Mouse (Mus musculus): ENCODE data around the gene Ttc7b. TPM values are rescaled to one million over a fixed set of nuclear protein-coding genes. Genes with fewer than 3 reads are reported as not detected.

Gene Ttc7b
- total RNA-seq, 2 experiments from 2014 or later, result 173 to 184 TPM

GRCm38 (mm10) chr12:100337351-100338018 is 183.1 kb downstream of the Ttc7b start:
- Histone ChIP-seq H3K27ac (peak overlapping the region; percentile 81), H3K4me3 (no peak overlapping the region)
- DNase-seq (ENCODE audit: low spot score in 2 of 2), result no peak
- peak; percentile 52 for TF ChIP-seq CTCF (conservative IDR thresholded peaks at IDR 0.05)

GRCm38 (mm10) chr12:100336241-100336640 is 184.4 kb downstream of the Ttc7b start:
- no peak for DNase-seq (ENCODE audit: low spot score in 2 of 2)
- Histone ChIP-seq H3K4me3 (no peak overlapping the region), H3K27ac (peak overlapping the region; percentile 81)
- no peak for TF ChIP-seq CTCF (conservative IDR thresholded peaks at IDR 0.05)

- Histone ChIP-seq H3K27ac (no peak overlapping the region), H3K4me3 (no peak overlapping the region)
- no peak for TF ChIP-seq CTCF (conservative IDR thresholded peaks at IDR 0.05)
- DNase-seq (ENCODE audit: low spot score in 2 of 2), result no peak
Observed at GRCm38 (mm10) chr12:100331806-100332205, 188.8 kb downstream of the Ttc7b start.

- H3K27ac ChIP-seq, result peak overlapping the region; percentile 76
- no peak overlapping the region for H3K4me3 ChIP-seq
- no peak for TF ChIP-seq CTCF (conservative IDR thresholded peaks at IDR 0.05)
- no peak for DNase-seq (ENCODE audit: low spot score in 2 of 2)
Observed at GRCm38 (mm10) chr12:100330234-100330633, 190.4 kb downstream of the Ttc7b start.

GRCm38 (mm10) chr12:100328998-100329397 is 191.6 kb downstream of the Ttc7b start:
- no peak overlapping the region for H3K4me3 ChIP-seq
- TF ChIP-seq CTCF (conservative IDR thresholded peaks at IDR 0.05), result no peak
- peak overlapping the region; percentile 82 for H3K27ac ChIP-seq
- no peak for DNase-seq (ENCODE audit: low spot score in 2 of 2)

- no peak for DNase-seq (ENCODE audit: low spot score in 2 of 2)
- TF ChIP-seq CTCF (conservative IDR thresholded peaks at IDR 0.05), result peak; percentile 29; the same call in 1 of the 2 replicates
- H3K4me3 ChIP-seq, result no peak overlapping the region
- H3K27ac ChIP-seq, result peak overlapping the region; percentile 82
Observed at GRCm38 (mm10) chr12:100328557-100328956, 192.1 kb downstream of the Ttc7b start.

- peak overlapping the region; percentile 8; the same call in 1 of the 2 replicates for H3K27ac ChIP-seq
- TF ChIP-seq CTCF (conservative IDR thresholded peaks at IDR 0.05), result no peak
- H3K4me3 ChIP-seq, result no peak overlapping the region
- DNase-seq (ENCODE audit: low spot score in 2 of 2), result no peak
Observed at GRCm38 (mm10) chr12:100326732-100327131, 193.9 kb downstream of the Ttc7b start.

- no peak for TF ChIP-seq CTCF (conservative IDR thresholded peaks at IDR 0.05)
- H3K4me3 ChIP-seq, result no peak overlapping the region
- 0 out of 2 replicates have a peak overlapping the region, but pooled peaks have one; percentile 8 for H3K27ac ChIP-seq
- DNase-seq (ENCODE audit: low spot score in 2 of 2), result no peak
Observed at GRCm38 (mm10) chr12:100325618-100326017, 195.0 kb downstream of the Ttc7b start.

GRCm38 (mm10) chr12:100325212-100325611 is 195.4 kb downstream of the Ttc7b start:
- TF ChIP-seq CTCF (conservative IDR thresholded peaks at IDR 0.05), result no peak
- Histone ChIP-seq H3K27ac (no peak overlapping the region), H3K4me3 (no peak overlapping the region)
- DNase-seq (ENCODE audit: low spot score in 2 of 2), result no peak

- Histone ChIP-seq H3K27ac (no peak overlapping the region), H3K4me3 (no peak overlapping the region)
- TF ChIP-seq CTCF (conservative IDR thresholded peaks at IDR 0.05), result no peak
- no peak for DNase-seq (ENCODE audit: low spot score in 2 of 2)
Observed at GRCm38 (mm10) chr12:100323641-100324040, 197.0 kb downstream of the Ttc7b start.

- DNase-seq (ENCODE audit: low spot score in 2 of 2), result no peak
- Histone ChIP-seq H3K4me3 (no peak overlapping the region), H3K27ac (no peak overlapping the region)
- TF ChIP-seq CTCF (conservative IDR thresholded peaks at IDR 0.05), result no peak
Observed at GRCm38 (mm10) chr12:100322225-100322624, 198.4 kb downstream of the Ttc7b start.

- Histone ChIP-seq H3K4me3 (no peak overlapping the region), H3K27ac (peak overlapping the region; percentile 5; the same call in 1 of the 2 replicates)
- TF ChIP-seq CTCF (conservative IDR thresholded peaks at IDR 0.05), result no peak
- DNase-seq (ENCODE audit: low spot score in 2 of 2), result no peak
Observed at GRCm38 (mm10) chr12:100321545-100321944, 199.1 kb downstream of the Ttc7b start.

GRCm38 (mm10) chr12:100319746-100320145 is 200.9 kb downstream of the Ttc7b start:
- Histone ChIP-seq H3K4me3 (no peak overlapping the region), H3K27ac (peak overlapping the region; percentile 39; the same call in 1 of the 2 replicates)
- DNase-seq (ENCODE audit: low spot score in 2 of 2), result no peak
- TF ChIP-seq CTCF (conservative IDR thresholded peaks at IDR 0.05), result no peak

- Histone ChIP-seq H3K4me3 (no peak overlapping the region), H3K27ac (peak overlapping the region; percentile 54)
- TF ChIP-seq CTCF (conservative IDR thresholded peaks at IDR 0.05), result no peak
- DNase-seq (ENCODE audit: low spot score in 2 of 2), result no peak
Observed at GRCm38 (mm10) chr12:100317936-100318335, 202.7 kb downstream of the Ttc7b start.

Measured in layer of hippocampus, adult 2 months (tissue).